Mouse (Mus musculus) left cerebral cortex, postnatal 14 days (tissue): ENCODE measurements around the gene Epdr1. TPM values are rescaled to one million over a fixed set of nuclear protein-coding genes. Genes with fewer than 3 reads are reported as not detected.

Experiments
- DNase-seq, 2 experiments: peaks; one replicate each; pipeline ENCODE4 v3.0.0; 2021 to 2022; ENCODE audit warnings: low spot score in 2 of 2, mixed read lengths in 1 of 2
- intact Hi-C: fragments of 180-260 bp; cut with DNase I; formaldehyde crosslinking; loops from one replicate; pipeline ENCODE4 v1.15.1; 2025
- long read RNA-seq, 2 experiments: library from polyadenylated mRNA; stranded (forward); transcript quantifications; one replicate each; pipeline ENCODE4 v2.0.0; 2021
- total RNA-seq, 2 experiments: library from RNA; stranded (reverse); gene quantifications; 2 replicates each; pipeline ENCODE4 v1.2.3; 2021

The Epdr1 gene
- 10 to 100 TPM; 48.2 to 50.1 TPM for total RNA-seq
- long read RNA-seq, experiment 1, transcript Epdr1-201 (3 exons, 2,363 nt) = major isoform, 148 of 157 reads
- long read RNA-seq, experiment 1, partial matches to known transcripts = 0 of 157 reads
- long read RNA-seq, experiment 1, other reads (novel, unspliced or antisense) = 8 of 157 reads
- long read RNA-seq, experiment 2, transcript Epdr1-201 (3 exons, 2,363 nt) = major isoform, 120 of 129 reads
- long read RNA-seq, experiment 2, partial matches to known transcripts = 1 of 129 reads
- long read RNA-seq, experiment 2, other reads (novel, unspliced or antisense) = 7 of 129 reads

- peak; percentile 75 to 77 for DNase-seq
- intact Hi-C loops = no loop called here
Observed at GRCm38 (mm10) chr13:19619216-19619927, at the start of gene Epdr1. Gene Epdr1 (minus strand): TSS chr13:19619927.

GRCm38 (mm10) chr13:19668355-19669140 is 48.8 kb upstream of the Epdr1 start:
- DNase-seq = no peak
- intact Hi-C loops = no loop called here

DNA sequence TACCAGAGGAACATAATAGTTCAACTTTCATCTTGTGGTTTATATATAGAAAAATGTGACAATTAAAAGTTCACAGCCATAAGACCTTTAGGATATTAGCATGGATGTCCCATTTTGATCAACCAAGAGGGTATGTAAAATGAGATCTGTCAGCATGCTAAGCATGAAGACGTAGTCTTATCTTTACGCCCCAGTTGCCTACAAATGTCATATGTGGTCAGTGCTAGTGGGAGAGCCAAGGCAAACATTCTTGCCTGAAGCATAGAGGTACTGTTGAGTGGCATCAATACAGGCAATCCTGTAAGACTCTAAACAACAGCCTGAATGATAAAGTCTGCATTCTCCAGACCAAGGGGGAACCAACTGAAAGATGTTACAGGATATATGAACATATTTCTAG is 32.7 kb upstream of the Epdr1 start:
- intact Hi-C loops = no loop called here
- DNase-seq = no peak

DNA sequence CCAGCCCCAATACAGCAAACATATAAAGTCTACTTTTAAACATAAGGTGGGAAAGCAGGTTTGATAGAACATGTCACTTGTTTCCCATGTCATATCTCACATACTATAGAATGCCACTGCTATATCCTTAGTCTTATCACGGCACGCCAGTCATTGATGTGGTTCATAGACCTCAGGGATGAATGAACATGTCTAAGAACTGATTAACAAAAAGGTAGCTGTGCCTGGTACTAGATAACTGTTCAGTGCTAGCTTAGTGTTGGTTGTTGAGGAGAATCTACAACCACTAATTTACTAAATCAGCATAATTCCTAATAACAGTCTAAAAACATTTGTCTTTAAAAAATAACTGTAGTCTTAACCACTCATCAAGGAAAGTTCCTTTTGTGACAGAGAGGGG is 30.1 kb upstream of the Epdr1 start:
- intact Hi-C loops = loop anchor here (10.0 kb wide), 1 partner anchor 195 kb away; no protein-coding TSS in a partner anchor
- no peak for DNase-seq

- peak; percentile 20 to 23 for DNase-seq
Observed at GRCm38 (mm10) chr13:19644225-19644624, 24.5 kb upstream of the Epdr1 start.

DNA sequence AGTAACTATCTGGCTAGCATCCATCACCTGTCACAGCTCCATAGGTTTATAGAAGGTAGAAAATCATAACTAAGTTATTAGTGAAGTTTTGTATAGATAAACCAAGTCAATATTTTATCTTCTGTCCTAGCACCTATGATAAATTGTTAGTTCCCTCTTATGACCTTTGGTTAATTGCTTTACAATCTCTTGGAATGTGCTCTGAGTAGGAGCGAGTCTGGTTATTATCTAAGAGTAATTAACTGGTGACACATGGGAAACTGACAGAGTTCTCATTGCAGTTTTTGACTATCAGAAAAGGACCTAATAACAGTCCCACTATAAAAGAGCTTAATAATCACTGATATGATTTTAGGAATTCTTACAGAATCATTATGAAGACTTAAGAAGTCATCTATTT is 23.8 kb upstream of the Epdr1 start:
- intact Hi-C loops = loop anchor here (5.0 to 10.0 kb wide), 3 partner anchors 189 to 466 kb away; no protein-coding TSS in a partner anchor
- DNase-seq = no peak

More at GRCm38 (mm10) chr13:19644225-19644624, 24.5 kb upstream of the Epdr1 start:
- intact Hi-C loops = loop anchor here (5.0 to 10.0 kb wide), 3 partner anchors 189 to 467 kb away; no protein-coding TSS in a partner anchor

GRCm38 (mm10) chr13:19640203-19640851 is 20.6 kb upstream of the Epdr1 start:
- DNase-seq = peak; percentile 37 to 49
- intact Hi-C loops = loop anchor here (5.0 to 10.0 kb wide), 3 partner anchors 186 to 463 kb away; no protein-coding TSS in a partner anchor

GRCm38 (mm10) chr13:19636131-19636530 is 16.4 kb upstream of the Epdr1 start:
- intact Hi-C loops = no loop called here
- DNase-seq = no peak

DNA sequence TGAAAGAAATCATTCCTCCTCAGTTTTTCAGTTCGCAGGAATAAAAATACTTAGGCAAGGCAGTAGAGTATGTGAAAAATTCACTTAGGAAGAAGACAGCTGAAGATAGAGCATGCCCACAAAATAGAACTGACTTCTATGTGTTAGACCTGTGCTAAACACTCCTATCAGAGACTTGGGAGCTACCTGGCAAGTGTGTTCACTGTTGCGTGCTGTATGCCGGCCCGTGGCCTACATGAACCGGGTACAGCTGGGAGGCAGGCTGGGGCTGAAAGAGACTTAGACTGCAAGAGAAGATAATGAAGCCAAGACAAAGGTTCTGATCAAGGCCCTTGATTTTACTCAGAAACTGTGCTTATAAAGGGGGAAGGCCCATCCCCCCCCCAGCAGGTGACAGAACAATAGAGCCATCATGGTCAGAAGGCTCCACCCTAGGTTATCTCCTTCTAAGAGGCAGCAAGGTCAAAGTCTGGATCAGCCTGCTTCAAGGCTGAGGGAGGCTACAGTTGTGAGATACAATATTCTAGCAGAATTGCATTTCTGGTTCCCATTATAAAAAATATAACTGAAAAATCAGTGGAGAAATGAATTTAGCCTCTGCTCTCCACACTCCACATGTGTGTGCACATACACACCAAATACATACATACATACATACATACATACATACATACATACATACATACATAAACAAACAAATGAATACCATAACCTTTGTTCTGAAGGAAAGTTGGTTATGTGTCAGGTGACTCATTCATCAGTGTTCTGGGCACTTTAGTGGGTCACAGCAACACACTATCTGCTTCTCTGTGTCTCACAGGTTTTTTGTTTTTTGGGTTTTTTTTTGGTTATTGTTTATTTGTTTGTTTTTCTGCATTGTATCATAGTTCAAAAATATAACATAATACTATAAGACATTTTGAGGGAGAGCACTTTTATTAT is 11.3 kb upstream of the Epdr1 start:
- no peak for DNase-seq
- intact Hi-C loops = no loop called here

- intact Hi-C loops = no loop called here
- no peak for DNase-seq
Observed at GRCm38 (mm10) chr13:19626473-19626872, 6.7 kb upstream of the Epdr1 start.

- intact Hi-C loops = no loop called here
- no peak for DNase-seq
Observed at GRCm38 (mm10) chr13:19624632-19625320, 5.0 kb upstream of the Epdr1 start.

DNA sequence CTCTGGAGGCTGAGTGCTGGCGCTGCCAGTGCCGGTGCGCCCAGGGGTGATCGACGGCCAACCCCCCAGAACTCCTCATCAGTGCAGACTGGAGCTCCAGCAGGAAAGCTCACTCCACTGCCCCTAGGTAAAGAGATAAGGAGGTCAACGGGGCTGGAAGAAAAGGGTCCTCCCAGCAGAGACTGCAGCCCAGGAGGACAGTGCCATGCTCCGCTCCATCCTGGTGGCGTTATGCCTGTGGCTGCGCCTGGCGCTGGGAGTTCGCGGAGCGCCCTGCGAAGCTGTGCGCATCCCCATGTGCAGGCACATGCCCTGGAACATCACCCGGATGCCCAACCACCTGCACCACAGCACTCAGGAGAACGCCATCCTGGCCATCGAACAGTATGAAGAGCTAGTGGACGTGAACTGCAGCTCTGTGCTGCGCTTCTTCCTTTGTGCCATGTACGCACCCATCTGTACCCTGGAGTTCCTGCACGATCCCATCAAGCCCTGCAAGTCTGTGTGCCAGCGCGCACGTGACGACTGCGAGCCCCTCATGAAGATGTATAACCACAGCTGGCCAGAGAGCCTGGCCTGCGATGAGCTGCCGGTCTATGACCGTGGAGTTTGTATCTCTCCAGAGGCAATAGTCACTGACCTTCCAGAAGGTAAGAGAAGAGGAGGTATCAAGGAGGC is 3.6 kb upstream of the Epdr1 start:
- DNase-seq = peak in 1 of 2 experiments; percentile 5
- intact Hi-C loops = no loop called here

DNA sequence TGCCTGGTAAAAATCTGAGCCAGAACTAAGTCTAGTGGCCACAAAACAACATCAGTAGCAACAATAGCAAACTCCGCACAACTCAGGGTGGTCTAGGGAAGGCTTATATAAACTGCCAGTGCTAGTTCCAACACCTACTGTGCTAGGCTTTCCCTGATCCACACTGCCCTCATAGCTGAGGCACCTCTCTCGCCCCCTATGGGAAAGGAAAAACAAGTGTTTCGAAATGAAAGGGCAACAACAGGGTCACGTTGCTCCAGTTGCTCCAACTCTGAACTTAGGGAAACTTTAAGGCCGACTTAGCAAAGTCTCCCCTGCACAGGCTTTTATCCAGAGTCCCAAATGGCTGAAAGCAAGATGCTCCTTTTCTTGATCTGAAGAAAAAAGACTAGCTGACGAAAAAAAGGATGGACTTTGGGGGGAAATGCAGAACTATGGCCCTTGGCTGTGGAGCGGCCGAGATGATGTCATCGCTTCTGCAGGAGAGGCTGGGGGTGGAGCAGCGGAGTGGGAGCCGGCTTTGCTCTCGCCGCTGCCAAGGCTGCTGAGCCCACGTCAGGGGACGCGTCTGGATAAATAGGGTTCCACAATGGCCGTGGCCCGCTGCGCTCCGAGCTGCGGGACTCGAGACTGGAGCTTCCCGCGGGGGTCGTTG is 3.0 kb upstream of the Epdr1 start, which contains the start of gene Sfrp4:
Gene Sfrp4 (plus strand): TSS at position 532 of the 655 bp plus-strand sequence.
- peak; percentile 25 to 44 for DNase-seq

DNA sequence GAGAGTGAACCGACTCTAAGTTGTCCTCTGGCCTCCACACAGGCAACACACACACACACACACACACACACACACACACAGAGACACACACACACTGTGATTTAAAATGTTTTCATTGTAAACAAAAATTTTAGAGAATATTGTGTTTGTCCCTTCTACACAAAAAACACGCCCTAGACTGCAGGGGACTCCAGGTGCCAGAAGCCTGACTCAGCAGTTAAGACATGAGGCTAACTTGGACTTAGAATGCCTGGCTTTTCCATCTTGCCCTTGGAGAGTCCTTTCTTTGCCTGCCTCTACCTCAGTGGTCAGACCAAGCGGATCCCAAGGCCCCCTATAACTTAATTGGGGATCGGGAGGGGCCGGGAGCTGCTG is 899 bp downstream of the Epdr1 start:
- intact Hi-C loops = no loop called here

More for the DNA sequence above, 3.0 kb upstream of the Epdr1 start, which contains the start of gene Sfrp4:
- intact Hi-C loops = no loop called here

DNA sequence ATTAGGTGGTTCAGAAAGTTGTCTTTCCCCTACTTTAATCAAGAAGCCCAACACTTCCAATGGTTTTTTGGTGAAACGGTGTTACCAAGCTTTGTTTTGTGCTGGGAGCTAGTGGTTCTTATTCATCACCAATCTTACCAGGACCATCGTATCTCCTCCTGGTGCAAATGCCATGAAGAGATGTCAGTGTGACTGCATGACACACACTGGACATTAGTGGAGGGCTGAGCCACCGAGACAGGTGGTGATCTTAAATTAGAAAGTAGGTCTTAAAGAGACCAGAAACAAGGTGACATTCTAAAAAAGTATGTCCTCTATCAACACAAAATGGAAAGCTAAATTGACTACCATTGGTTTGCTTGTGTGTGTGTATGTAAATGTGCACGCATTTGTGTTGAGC is 1.6 kb downstream of the Epdr1 start:
- no peak for DNase-seq

More for the DNA sequence above, 899 bp downstream of the Epdr1 start:
- DNase-seq = peak; percentile 6 to 15

GRCm38 (mm10) chr13:19614311-19614710 is 5.4 kb downstream of the Epdr1 start:
- intact Hi-C loops = no loop called here

More for the DNA sequence above, 1.6 kb downstream of the Epdr1 start:
- intact Hi-C loops = no loop called here

More at GRCm38 (mm10) chr13:19614311-19614710, 5.4 kb downstream of the Epdr1 start:
- DNase-seq = no peak
